Mouse (Mus musculus): ENCODE data around the gene Rbbp4.

Gene Rbbp4

GRCm38 (mm10) chr4:129351111-129351510 is 15.9 kb upstream of the Rbbp4 start:
- no peak for DNase-seq

GRCm38 (mm10) chr4:129350644-129351043 is 15.5 kb upstream of the Rbbp4 start:
- peak; percentile 67 to 72 for DNase-seq

GRCm38 (mm10) chr4:129346481-129347154 is 11.4 kb upstream of the Rbbp4 start:
- no peak for DNase-seq

GRCm38 (mm10) chr4:129342705-129343104 is 7.5 kb upstream of the Rbbp4 start:
- no peak for DNase-seq

- DNase-seq, result no peak
Measured at GRCm38 (mm10) chr4:129341888-129342287, 6.7 kb upstream of the Rbbp4 start.

GRCm38 (mm10) chr4:129339743-129340142 is 4.6 kb upstream of the Rbbp4 start:
- DNase-seq, result no peak

- DNase-seq, result no peak
Measured at GRCm38 (mm10) chr4:129336291-129336690, 1.1 kb upstream of the Rbbp4 start.

- no peak for DNase-seq
Measured at GRCm38 (mm10) chr4:129334677-129335215, 424 bp downstream of the Rbbp4 start.

GRCm38 (mm10) chr4:129332846-129333245 is 2.3 kb downstream of the Rbbp4 start:
- DNase-seq, result no peak

- no peak for DNase-seq
Measured at GRCm38 (mm10) chr4:129326191-129326590, 9.0 kb downstream of the Rbbp4 start.

GRCm38 (mm10) chr4:129324756-129325155 is 10.4 kb downstream of the Rbbp4 start:
- DNase-seq, result peak in 1 of 2 experiments; percentile 24

GRCm38 (mm10) chr4:129323491-129323890 is 11.7 kb downstream of the Rbbp4 start:
- DNase-seq, result no peak

- no peak for DNase-seq
Measured at GRCm38 (mm10) chr4:129322042-129322441, 13.1 kb downstream of the Rbbp4 start.

- no peak for DNase-seq
Measured at GRCm38 (mm10) chr4:129320876-129321275, 14.3 kb downstream of the Rbbp4 start.

- DNase-seq, result no peak
Measured at GRCm38 (mm10) chr4:129313886-129314285, 21.3 kb downstream of the Rbbp4 start.

GRCm38 (mm10) chr4:129307936-129308335 is 27.2 kb downstream of the Rbbp4 start:
- no peak for DNase-seq

- DNase-seq, result no peak
Measured at GRCm38 (mm10) chr4:129304306-129304705, 30.9 kb downstream of the Rbbp4 start.

- DNase-seq, result no peak
Measured at GRCm38 (mm10) chr4:129303816-129304215, 31.4 kb downstream of the Rbbp4 start.

- no peak for DNase-seq
Measured at GRCm38 (mm10) chr4:129303401-129303800, 31.8 kb downstream of the Rbbp4 start.

GRCm38 (mm10) chr4:129299121-129299520 is 36.0 kb downstream of the Rbbp4 start:
- no peak for DNase-seq

- DNase-seq, result no peak
Measured at GRCm38 (mm10) chr4:129297724-129298123, 37.4 kb downstream of the Rbbp4 start.

- DNase-seq, result no peak
Measured at GRCm38 (mm10) chr4:129296066-129296465, 39.1 kb downstream of the Rbbp4 start.

GRCm38 (mm10) chr4:129295188-129295587 is 40.0 kb downstream of the Rbbp4 start:
- DNase-seq, result no peak

GRCm38 (mm10) chr4:129293702-129294101 is 41.5 kb downstream of the Rbbp4 start:
- no peak for DNase-seq

GRCm38 (mm10) chr4:129292831-129293230 is 42.3 kb downstream of the Rbbp4 start:
- DNase-seq, result no peak
